Mouse (Mus musculus) E14TG2a.4 (cell line): ENCODE measurements around the gene Kcnj12.

Experiments
- CTCF ChIP-seq: conservative IDR thresholded peaks from 2 replicates; pipeline ENCODE4 v1.5.1; 2014; ENCODE audit warnings: low read length
- NANOG ChIP-seq: IDR thresholded peaks from 2 replicates; pipeline ENCODE4 v1.6.1; 2014; ENCODE audit warnings: borderline replicate concordance, low read length, mixed read lengths

DNA sequence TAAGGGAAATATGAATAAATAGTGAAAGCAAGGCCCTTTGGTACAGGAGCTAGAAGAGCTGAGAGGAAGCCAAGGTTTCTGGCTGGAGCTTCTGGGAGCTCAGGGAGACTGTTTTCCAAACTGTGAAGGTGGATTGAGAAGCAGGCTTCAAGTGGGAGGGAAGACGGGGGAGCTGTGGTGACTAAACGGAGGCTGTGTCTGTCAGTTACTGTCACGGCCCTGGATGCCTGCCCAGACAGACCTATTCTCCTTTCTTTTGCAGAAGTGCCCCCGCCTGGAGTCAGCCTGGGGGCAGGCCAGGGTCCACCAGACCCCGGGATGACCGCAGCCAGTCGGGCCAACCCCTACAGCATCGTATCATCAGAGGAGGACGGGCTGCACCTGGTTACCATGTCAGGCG lies 46.5 kb downstream of the Kcnj12 start:
- no peak for TF ChIP-seq CTCF
- TF ChIP-seq NANOG: no peak
